Mouse (Mus musculus): ENCODE measurements around the gene Rsl24d1. TPM values are rescaled to one million over a fixed set of nuclear protein-coding genes. Genes with fewer than 3 reads are reported as not detected.
"Not testable (repeated sequence)": the region's sequence is repeated elsewhere in the genome, so short reads cannot be mapped to it uniquely, and the experiment has no call there.

Gene Rsl24d1
- polyA plus RNA-seq, 2 experiments = 66.0 to 115 TPM

DNA sequence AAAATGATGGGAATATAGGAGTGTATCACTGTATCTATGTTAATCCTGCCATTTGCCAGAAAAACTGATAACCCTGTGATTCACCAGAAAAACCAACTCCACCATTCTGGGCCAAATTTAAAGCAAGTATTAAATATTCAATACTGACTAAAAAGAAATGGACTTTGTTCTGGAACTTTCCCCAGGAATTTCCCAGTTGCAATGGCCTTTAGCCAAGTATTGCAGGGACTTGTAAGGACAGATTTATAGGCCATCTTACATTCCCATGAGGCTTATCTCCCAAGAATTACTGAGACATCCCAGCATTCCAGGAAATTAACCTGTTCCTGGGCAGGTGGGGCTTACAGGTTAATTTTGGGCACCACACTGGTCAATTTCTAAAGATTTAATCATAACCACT, 7.5 kb upstream of the Rsl24d1 start:
- ATAC-seq (ENCODE audit: low FRiP score, low read depth) (no peak), DNase-seq (ENCODE audit: low spot score) (no peak)
- no peak overlapping the region for H3K4me2 ChIP-seq (replicated peaks; ENCODE audit: low read depth, low read length, severe bottlenecking)
- H3K27me3 ChIP-seq (ENCODE audit: control insufficient read depth, insufficient read depth, low read length) = 0 out of 2 replicates have a peak, but pooled peaks cover 2% of the 10 kb centered on the region
- H3K36me3 ChIP-seq (ENCODE audit: control insufficient read depth, insufficient read depth, low read length) = no peaks in the 10 kb centered on the region
- H3K4me1 ChIP-seq (ENCODE audit: control insufficient read depth, insufficient read depth, low read length) = peaks cover 6% of the 10 kb centered on the region; the same call in 1 of the 2 replicates
- TF ChIP-seq POLR2A (IDR thresholded peaks at IDR 0.05; ENCODE audit: borderline replicate concordance, extremely low read depth, insufficient read depth, insufficient read length) = no peak
- no peak overlapping the region for H3K4me3 ChIP-seq (replicated peaks; ENCODE audit: low read length)
- no peak overlapping the region for H3K9ac ChIP-seq (ENCODE audit: low read depth, low read length, severe bottlenecking)
- H3K27ac ChIP-seq (replicated peaks; ENCODE audit: low read depth, low read length) = no peak overlapping the region
- no peaks in the 10 kb centered on the region for H3K9me3 ChIP-seq (ENCODE audit: control insufficient read depth, low read length)

DNA sequence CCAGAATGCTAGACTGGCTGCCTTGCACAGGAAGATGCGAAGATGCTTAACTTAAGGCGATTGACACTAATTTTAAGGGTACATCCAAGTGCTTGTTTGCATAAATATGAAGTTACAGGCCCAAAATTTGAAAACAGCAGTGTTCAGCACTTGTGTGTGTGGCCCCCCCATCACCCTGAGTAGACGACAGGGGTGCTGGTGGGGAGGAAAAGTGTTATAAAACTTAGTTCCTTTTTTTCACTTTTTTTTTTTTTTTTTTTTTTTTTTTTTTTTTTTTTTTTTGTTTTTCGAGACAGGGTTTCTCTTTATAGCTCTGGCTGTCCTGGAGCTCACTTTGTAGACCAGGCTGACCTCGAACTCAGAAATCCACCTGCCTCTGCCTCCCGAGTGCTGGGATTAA, 3.5 kb downstream of the Rsl24d1 start:
- H3K36me3 ChIP-seq (ENCODE audit: control insufficient read depth, insufficient read depth, low read length) = peaks cover 53% of the 10 kb centered on the region
- H3K27ac ChIP-seq (replicated peaks; ENCODE audit: low read depth, low read length); H3K9me3 ChIP-seq (ENCODE audit: control insufficient read depth, low read length); H3K4me1 ChIP-seq (ENCODE audit: control insufficient read depth, insufficient read depth, low read length); H3K9ac ChIP-seq (ENCODE audit: low read depth, low read length, severe bottlenecking); ATAC-seq (ENCODE audit: low FRiP score, low read depth); H3K27me3 ChIP-seq (ENCODE audit: control insufficient read depth, insufficient read depth, low read length); H3K4me2 ChIP-seq (replicated peaks; ENCODE audit: low read depth, low read length, severe bottlenecking); DNase-seq (ENCODE audit: low spot score); H3K4me3 ChIP-seq (replicated peaks; ENCODE audit: low read length): not testable (repeated sequence)
- 89% methylated on average over 6 of the region's 6 CpGs for WGBS

GRCm38 (mm10) chr9:73118012-73118411, 4.8 kb downstream of the Rsl24d1 start:
- Histone ChIP-seq H3K36me3 (ENCODE audit: control insufficient read depth, insufficient read depth, low read length) (peaks cover 58% of the 10 kb centered on the region), H3K4me2 (replicated peaks; ENCODE audit: low read depth, low read length, severe bottlenecking) (no peak overlapping the region), H3K4me3 (replicated peaks; ENCODE audit: low read length) (no peak overlapping the region), H3K27me3 (ENCODE audit: control insufficient read depth, insufficient read depth, low read length) (no peaks in the 10 kb centered on the region), H3K4me1 (ENCODE audit: control insufficient read depth, insufficient read depth, low read length) (peaks cover 7% of the 10 kb centered on the region), H3K9ac (ENCODE audit: low read depth, low read length, severe bottlenecking) (no peak overlapping the region), H3K9me3 (ENCODE audit: control insufficient read depth, low read length) (no peaks in the 10 kb centered on the region), H3K27ac (replicated peaks; ENCODE audit: low read depth, low read length) (no peak overlapping the region)
- no peak for ATAC-seq (ENCODE audit: low FRiP score, low read depth)
- TF ChIP-seq POLR2A (IDR thresholded peaks at IDR 0.05; ENCODE audit: borderline replicate concordance, extremely low read depth, insufficient read depth, insufficient read length) = no peak
- WGBS = 82% methylated on average over 4 of the region's 4 CpGs
- DNase-seq (ENCODE audit: low spot score) = no peak

GRCm38 (mm10) chr9:73121735-73122134, 8.5 kb downstream of the Rsl24d1 start:
- H3K36me3 ChIP-seq (ENCODE audit: control insufficient read depth, insufficient read depth, low read length) = peaks cover 74% of the 10 kb centered on the region

DNA sequence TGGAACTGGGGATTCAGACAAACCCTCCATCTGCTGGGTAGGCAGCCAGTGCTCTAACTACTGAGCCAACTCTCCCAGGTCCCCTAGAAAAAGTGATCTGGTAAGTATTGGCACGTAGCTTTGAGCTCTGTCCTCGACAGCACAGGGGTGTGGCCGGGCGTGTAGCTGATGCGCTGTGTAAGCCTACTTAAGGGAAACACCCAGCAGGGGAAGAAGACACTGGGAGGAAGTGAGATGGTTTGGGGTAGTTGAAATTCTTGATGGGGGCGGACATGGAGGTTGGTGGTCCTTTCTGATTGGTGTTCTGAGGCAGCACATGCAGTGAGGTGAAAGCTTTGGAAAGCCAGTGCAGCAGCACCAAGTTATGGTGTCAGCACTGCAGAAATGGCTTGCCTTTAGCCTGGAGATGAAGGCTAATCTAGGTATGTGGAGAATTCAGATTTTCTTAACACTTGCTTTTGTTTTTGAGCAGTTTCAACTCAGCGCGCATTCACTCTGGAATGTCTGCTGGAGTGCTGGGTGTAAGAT, 11.9 kb downstream of the Rsl24d1 start:
- 93% methylated on average over 8 of the region's 8 CpGs for WGBS
- Histone ChIP-seq H3K9ac (ENCODE audit: low read depth, low read length, severe bottlenecking) (no peak overlapping the region), H3K36me3 (ENCODE audit: control insufficient read depth, insufficient read depth, low read length) (peaks cover 86% of the 10 kb centered on the region), H3K27ac (replicated peaks; ENCODE audit: low read depth, low read length) (no peak overlapping the region), H3K4me2 (replicated peaks; ENCODE audit: low read depth, low read length, severe bottlenecking) (no peak overlapping the region), H3K9me3 (ENCODE audit: control insufficient read depth, low read length) (no peaks in the 10 kb centered on the region), H3K4me3 (replicated peaks; ENCODE audit: low read length) (no peak overlapping the region), H3K27me3 (ENCODE audit: control insufficient read depth, insufficient read depth, low read length) (no peaks in the 10 kb centered on the region), H3K4me1 (ENCODE audit: control insufficient read depth, insufficient read depth, low read length) (no peaks in the 10 kb centered on the region)
- TF ChIP-seq POLR2A (IDR thresholded peaks at IDR 0.05; ENCODE audit: borderline replicate concordance, extremely low read depth, insufficient read depth, insufficient read length) = no peak
- no peak for DNase-seq (ENCODE audit: low spot score)
- ATAC-seq (ENCODE audit: low FRiP score, low read depth) = no peak

More at GRCm38 (mm10) chr9:73121735-73122134, 8.5 kb downstream of the Rsl24d1 start:
- Histone ChIP-seq H3K9me3 (ENCODE audit: control insufficient read depth, low read length) (no peaks in the 10 kb centered on the region), H3K27ac (replicated peaks; ENCODE audit: low read depth, low read length) (no peak overlapping the region), H3K9ac (ENCODE audit: low read depth, low read length, severe bottlenecking) (no peak overlapping the region), H3K4me1 (ENCODE audit: control insufficient read depth, insufficient read depth, low read length) (no peaks in the 10 kb centered on the region), H3K4me2 (replicated peaks; ENCODE audit: low read depth, low read length, severe bottlenecking) (no peak overlapping the region), H3K27me3 (ENCODE audit: control insufficient read depth, insufficient read depth, low read length) (no peaks in the 10 kb centered on the region), H3K4me3 (replicated peaks; ENCODE audit: low read length) (no peak overlapping the region)
- WGBS = 78% methylated on average over 8 of the region's 8 CpGs
- TF ChIP-seq POLR2A (IDR thresholded peaks at IDR 0.05; ENCODE audit: borderline replicate concordance, extremely low read depth, insufficient read depth, insufficient read length) = no peak
- ATAC-seq (ENCODE audit: low FRiP score, low read depth) (no peak), DNase-seq (ENCODE audit: low spot score) (no peak)

DNA sequence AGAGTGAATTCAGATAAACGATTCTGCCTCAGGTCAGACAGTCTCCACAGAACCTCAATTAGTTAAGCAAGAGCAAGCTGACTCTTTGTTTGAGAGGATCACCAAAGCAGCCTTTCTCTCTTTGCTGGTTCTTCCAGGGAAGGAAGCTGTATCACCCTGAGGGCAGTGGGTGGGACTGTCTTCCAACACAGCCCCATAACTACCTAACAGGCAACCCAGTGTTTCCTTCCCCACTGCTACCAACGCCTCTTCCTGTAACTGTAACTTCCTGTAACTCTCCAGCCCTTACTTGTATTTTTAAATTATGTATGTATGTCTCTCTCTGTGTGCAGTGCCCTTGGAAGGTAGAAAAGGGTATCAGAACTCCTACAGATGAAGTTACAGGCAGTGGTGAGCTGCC, 14.2 kb downstream of the Rsl24d1 start:
- Histone ChIP-seq H3K9ac (ENCODE audit: low read depth, low read length, severe bottlenecking) (no peak overlapping the region), H3K27me3 (ENCODE audit: control insufficient read depth, insufficient read depth, low read length) (no peaks in the 10 kb centered on the region), H3K9me3 (ENCODE audit: control insufficient read depth, low read length) (no peaks in the 10 kb centered on the region), H3K4me3 (replicated peaks; ENCODE audit: low read length) (no peak overlapping the region), H3K4me1 (ENCODE audit: control insufficient read depth, insufficient read depth, low read length) (no peaks in the 10 kb centered on the region), H3K27ac (replicated peaks; ENCODE audit: low read depth, low read length) (no peak overlapping the region), H3K36me3 (ENCODE audit: control insufficient read depth, insufficient read depth, low read length) (peaks cover 68% of the 10 kb centered on the region), H3K4me2 (replicated peaks; ENCODE audit: low read depth, low read length, severe bottlenecking) (no peak overlapping the region)
- no peak for DNase-seq (ENCODE audit: low spot score)
- no peak for TF ChIP-seq POLR2A (IDR thresholded peaks at IDR 0.05; ENCODE audit: borderline replicate concordance, extremely low read depth, insufficient read depth, insufficient read length)
- ATAC-seq (ENCODE audit: low FRiP score, low read depth) = no peak
- WGBS = 90% methylated on average over 2 of the region's 2 CpGs
